Mouse (Mus musculus): ENCODE results near the gene Bcan. TPM values are rescaled to one million over a fixed set of nuclear protein-coding genes. Genes with fewer than 3 reads are reported as not detected.

Bcan gene
- total RNA-seq, 2 experiments from 2014 or later: 45.9 to 47.8 TPM

- DNase-seq: no peak
Measured at GRCm38 (mm10) chr3:87998747-87999146, 1.3 kb downstream of the Bcan start.

DNA sequence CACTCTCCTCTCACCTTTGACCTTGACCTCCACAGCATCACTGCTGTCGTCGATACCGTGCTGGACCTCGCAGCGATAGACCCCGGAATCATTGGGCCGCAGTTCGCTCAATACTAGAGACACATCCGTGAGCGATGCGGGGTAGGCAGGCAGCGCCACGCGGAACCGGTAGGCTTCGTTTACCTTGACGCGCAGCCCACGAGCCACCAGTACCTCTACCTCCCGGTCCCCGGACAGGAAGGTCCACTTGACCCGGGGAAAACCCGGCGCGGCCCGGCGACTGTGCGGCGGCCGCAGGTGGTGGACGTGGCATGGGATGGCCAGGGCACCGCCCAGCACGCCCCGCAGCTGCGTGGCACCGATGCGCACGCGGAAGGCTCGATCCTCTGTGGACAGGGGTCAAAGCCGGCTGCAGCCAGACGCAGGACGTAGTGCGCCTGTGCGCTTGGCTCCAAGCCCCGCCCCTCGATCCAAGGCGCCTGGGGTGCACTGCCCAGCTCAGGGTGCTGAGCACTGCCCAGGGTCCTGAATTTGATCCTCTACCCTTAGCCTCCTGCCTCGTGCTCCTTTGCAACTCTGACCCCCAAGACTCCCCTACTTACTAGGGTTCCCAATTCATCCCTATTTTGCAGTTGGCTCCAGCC lies 2.9 kb downstream of the Bcan start:
- peak; percentile 63 to 79 for DNase-seq

GRCm38 (mm10) chr3:87996401-87996800 lies 3.6 kb downstream of the Bcan start:
- DNase-seq: no peak

DNA sequence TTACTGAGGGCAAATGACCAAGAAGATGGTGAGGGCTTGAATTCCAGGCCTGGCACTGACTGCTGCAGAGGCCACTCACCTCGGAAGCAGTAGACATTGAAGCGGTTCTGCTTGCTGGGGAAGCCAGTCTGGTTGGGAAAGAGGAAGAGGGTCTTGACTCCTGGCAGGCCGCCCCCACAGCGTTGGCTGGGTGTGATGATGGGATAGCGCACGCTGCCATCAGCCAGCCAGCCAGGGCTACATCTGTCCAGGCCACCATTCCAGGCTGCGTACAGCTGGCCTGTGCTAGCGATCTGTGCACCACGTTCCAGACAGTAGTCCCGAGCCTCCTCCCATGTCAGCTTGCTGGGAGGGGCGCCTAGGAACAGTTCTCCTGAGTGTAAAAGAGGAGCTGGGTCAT lies 4.7 kb downstream of the Bcan start:
- DNase-seq: no peak

DNA sequence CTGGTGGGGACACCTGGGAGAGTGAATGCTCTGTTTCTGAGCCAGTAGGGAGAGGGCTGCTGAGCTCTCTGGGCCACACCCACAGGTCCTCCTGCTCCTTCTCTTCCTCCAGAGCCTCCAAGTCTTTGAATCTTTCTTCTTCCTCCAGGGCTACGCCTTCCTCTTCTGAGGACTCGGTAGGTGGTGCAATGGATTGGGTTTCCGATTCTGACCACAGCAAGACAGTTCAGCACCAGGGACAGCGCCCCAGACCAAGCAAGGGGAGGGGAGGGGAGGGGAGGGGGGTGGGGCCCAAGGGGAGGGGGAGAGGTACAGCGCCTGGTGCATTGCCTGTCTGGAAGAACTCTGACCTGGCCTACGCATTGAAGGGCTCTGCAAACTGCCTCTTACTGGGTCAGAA lies 6.6 kb downstream of the Bcan start:
- DNase-seq: peak; percentile 60 to 64

DNA sequence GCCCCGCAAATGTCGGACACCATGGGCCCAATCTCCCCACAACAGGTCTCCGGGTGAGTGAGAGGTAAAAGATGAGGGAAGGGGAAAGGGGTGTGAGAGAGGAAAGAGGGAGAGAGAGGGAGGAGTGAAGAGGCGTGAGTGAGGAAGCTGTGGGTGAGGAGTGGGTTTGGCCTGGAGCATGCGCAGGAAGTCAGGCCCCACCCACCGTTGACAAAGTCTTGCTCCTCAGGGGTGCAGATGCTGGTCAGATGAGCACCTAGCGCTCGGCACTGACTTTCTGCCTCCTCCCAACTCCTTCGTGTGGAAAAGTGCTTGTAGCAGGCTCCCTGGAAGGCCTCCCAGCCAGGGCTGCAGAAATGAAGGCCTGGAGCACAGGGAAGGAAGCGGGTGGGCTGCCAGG lies 10.1 kb downstream of the Bcan start:
- no peak for DNase-seq

GRCm38 (mm10) chr3:87988068-87988467 lies 12.0 kb downstream of the Bcan start:
- no peak for DNase-seq

- DNase-seq: peak in 1 of 2 experiments; percentile 61
Measured at GRCm38 (mm10) chr3:87987633-87988032, 12.4 kb downstream of the Bcan start.

GRCm38 (mm10) chr3:87986868-87987267 lies 13.2 kb downstream of the Bcan start:
- peak; percentile 95 to 98 for DNase-seq

- peak in 1 of 2 experiments; percentile 43 for DNase-seq
Measured at GRCm38 (mm10) chr3:87985505-87986320, 14.3 kb downstream of the Bcan start.

GRCm38 (mm10) chr3:87984094-87984493 lies 15.9 kb downstream of the Bcan start:
- DNase-seq: no peak

DNA sequence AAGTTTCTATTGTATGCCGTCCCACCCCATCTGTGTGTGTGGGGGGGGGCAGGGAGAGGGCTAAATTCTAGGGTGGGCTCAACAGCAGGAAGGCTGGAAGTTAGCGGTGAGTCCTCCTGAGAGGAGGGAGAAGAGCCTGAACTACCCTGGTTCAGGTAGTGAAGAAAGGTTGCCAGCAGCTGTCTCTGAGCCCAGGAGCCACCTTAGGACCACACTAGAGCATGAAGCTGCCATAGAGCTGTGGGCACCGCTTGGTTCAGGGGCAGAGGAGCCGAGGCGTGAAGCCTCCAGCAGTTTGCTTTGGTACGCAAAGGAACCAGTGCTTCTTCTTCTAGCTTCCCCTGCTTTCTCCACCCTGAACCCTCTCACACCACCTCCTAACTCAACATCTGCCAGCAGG lies 16.4 kb downstream of the Bcan start:
- no peak for DNase-seq

- peak; percentile 51 to 65 for DNase-seq
Measured at GRCm38 (mm10) chr3:87982836-87983601, 17.0 kb downstream of the Bcan start.

DNA sequence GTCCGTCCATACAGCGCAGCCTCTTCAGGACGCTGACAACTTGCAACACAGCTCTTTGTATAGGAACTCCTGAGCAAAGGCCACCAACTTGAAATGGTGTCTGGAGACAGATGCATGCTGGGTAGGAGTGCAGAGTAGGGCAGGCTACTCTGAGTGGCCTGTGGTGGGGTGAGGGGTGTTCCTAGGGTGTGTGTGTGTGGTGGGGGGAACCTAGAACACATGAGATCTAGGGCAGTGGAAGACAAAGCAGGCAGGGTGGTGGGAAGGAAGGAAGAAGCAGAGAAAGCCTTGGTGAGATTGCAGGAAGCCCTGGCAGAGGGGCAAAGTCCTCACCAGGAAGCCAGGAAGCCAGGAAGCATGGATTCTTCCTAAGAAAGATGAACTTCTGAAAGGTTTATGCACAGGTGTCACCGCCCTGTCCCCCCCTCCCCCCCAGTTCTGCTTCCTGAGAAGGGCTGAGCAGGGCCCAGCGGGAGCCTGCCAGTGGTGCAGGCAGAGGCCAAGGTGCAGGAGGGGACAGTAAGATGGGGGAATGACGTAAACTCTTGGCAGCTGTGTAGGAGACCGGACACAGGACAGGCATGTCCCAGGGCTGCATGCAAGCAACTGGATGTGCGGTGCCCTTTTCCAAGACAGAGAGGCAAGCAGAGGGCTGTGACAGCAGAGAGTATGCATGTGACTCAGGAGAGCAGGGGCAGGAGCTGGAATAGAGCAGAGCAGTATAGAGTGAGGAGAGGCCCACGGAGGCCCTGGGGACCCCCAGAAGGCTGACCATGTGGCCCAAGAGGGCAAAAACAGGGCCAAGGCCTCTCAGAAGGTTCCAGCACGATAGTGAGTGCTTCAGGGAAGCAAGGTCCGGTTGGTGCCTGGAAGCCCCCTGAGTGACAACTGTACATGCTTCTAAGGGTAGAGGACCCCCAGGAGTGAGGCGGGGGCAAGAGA lies 17.9 kb downstream of the Bcan start:
- peak; percentile 63 to 74 for DNase-seq

- no peak for DNase-seq
Measured at GRCm38 (mm10) chr3:87981214-87981760, 18.7 kb downstream of the Bcan start.

- no peak for DNase-seq
Measured at GRCm38 (mm10) chr3:87980728-87981127, 19.3 kb downstream of the Bcan start.

DNA sequence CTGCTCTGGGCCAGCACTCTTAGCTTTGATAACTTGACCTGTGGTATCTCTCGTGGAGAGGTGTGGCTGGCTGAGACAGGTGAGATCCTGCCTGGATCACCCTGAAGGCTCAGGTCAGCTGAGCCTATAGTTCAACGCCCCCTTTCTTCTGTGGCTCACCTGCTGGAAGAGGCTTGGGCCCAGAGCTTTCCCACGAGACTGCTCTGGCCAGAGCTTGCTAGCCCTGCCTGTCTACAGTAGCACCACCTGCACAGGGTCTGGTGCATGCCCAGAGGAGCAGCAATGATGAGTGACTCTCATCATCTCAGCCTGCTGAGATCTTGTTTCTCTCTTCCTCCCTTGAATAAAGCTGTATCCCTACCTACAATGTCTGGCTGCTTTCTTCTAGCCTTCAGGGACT lies 19.9 kb downstream of the Bcan start:
- DNase-seq: no peak

DNA sequence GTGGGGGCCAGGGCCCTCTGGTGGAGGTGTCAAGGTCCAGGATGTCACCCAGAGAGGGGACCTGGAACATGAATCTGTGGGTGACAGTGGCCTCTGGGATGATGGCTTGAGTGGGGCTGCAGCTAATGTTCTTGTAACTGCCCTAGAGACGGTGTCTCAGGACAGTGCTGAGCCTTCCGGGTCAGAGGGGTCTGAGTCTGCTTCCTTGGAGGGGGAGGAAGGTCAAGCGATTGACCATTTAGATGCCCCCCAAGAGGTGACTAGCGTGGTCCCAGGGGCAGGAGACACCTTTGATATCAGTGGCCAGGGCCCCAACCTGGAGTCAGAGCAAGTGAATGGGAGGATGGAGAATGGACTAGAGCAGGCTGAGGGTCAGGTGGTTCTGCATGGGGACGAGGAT lies 20.5 kb downstream of the Bcan start:
- no peak for DNase-seq

DNA sequence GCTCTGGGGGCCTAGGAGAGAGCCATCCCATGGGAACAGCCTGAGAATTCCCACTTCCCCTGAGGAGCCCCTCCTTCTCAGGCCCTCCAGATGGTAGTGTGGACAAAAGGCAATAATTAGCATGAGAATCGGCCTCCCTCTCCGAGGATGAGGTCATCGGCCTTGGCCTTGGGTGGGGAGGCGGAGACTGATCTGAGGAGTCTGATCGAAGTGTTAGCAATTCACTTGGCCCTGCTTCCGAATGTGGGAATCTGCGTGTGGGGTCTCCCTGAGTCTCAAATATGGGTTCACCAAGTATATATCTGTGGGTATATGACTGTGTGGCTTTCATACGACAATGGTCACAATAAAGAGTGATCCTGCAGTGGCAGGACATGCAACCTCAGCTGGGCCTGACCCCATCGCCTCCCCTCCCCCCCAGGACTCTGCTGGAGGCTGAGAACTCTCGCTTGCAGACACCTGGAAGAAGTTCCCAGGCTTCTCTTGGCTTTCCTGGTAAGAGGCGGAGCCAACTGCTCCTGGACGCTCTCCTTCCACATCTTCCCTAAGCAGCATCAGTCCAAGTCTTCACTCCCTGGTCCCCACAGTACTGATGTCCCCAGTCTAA lies 25.5 kb downstream of the Bcan start:
- peak; percentile 63 to 72 for DNase-seq

DNA sequence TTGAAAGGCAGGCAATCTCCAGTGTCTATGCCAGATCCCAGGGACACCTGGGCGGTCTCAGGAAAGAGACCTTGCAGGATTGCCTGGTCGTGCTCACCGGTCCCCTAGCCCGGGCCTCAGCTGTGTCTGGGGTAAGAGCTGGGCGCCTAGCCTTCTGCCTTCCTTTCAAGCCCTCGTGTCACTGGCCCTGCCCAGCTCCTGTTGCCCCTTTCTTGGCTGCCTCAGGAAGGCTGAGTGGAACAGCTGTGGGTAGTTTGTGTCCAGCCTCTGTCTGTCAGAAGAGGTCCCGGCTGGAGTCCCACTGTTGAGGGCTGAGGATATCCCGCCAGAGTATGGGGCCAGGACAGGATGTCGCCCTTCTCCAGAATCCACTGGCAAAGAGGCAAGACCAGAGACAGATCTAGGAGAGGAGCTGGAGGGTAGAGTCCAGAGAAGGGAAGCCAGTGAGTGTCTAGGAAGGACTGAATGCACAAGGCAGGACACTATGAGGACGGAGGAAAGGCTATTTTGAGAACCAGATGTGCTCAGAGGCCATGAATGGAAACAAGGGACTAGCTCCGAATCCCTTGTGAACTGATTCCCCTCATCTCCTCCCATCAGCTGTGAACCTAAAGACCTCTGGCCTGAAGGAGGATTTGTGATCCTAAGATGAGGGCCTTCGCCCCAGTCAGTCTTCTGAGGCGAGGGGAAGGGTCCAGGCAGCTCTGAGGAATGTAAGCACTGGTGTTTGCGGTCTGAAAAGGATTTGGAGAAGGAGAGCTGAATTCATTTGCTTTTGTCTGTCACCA lies 26.2 kb downstream of the Bcan start:
- DNase-seq: no peak
